Mouse (Mus musculus) kidney, embryonic 14.5 days (tissue): Measurements from ENCODE around the gene Mdga1. TPM values are rescaled to one million over a fixed set of nuclear protein-coding genes. Genes with fewer than 3 reads are reported as not detected.
A peak's percentile ranks its signal among the peaks of the same experiment; 100 is the strongest.

ENCODE experiments used
- ATAC-seq: fragments of 200-750 bp; cut with Nextera tagmentation; 2 replicates; pipeline ENCODE4 v1.8.0; 2017; ENCODE audit warnings: moderate number of reproducible peaks, mild to moderate bottlenecking, moderate TSS enrichment, moderate library complexity; ENCODE audit not compliant: low FRiP score, low TSS enrichment
- H3K27ac ChIP-seq: fragments of 300-500 bp; sonication (generic); 2 replicates; pipeline ENCODE4 v1.5.1; 2014; ENCODE audit warnings: low read depth, mild to moderate bottlenecking, low read length, moderate library complexity, mixed read lengths
- H3K27me3 ChIP-seq: fragments of 300-500 bp; sonication (generic); 2 replicates; pipeline ENCODE4 v1.6.1; 2014; ENCODE audit warnings: mild to moderate bottlenecking, low read length; ENCODE audit not compliant: control insufficient read depth, insufficient read depth
- H3K36me3 ChIP-seq: fragments of 300-500 bp; sonication (generic); 2 replicates; pipeline ENCODE4 v1.6.1; 2014; ENCODE audit warnings: low read length, mixed read lengths; ENCODE audit not compliant: control insufficient read depth, insufficient read depth
- H3K4me1 ChIP-seq: fragments of 300-500 bp; sonication (generic); 2 replicates; pipeline ENCODE4 v1.6.1; 2014; ENCODE audit warnings: low read length, mixed read lengths; ENCODE audit not compliant: control insufficient read depth, insufficient read depth
- H3K4me2 ChIP-seq: fragments of 300-500 bp; sonication (generic); replicated peaks from 2 replicates; pipeline ENCODE4 v1.6.1; 2014; ENCODE audit warnings: low read depth, mild to moderate bottlenecking, low read length
- H3K4me3 ChIP-seq: fragments of 300-500 bp; sonication (generic); 2 replicates; pipeline ENCODE4 v1.5.1; 2014; ENCODE audit warnings: mild to moderate bottlenecking, low read length
- H3K9ac ChIP-seq: fragments of 300-500 bp; sonication (generic); 2 replicates; pipeline ENCODE4 v1.6.1; 2014; ENCODE audit warnings: low read depth, mild to moderate bottlenecking, low read length, moderate library complexity
- H3K9me3 ChIP-seq: fragments of 300-500 bp; sonication (generic); 2 replicates; pipeline ENCODE4 v1.6.1; 2016; ENCODE audit warnings: low read length; ENCODE audit not compliant: control insufficient read depth
- WGBS: fragments of 180-500 bp; shearing (Covaris S2); extraction: QIAGEN DNeasy Blood & Tissue Kit; methylation state at CpG from one replicate; pipeline ENCODE4 v1.1.7; 2014; 5-methylcytosine and 5-hydroxymethylcytosine counted together
- polyA plus RNA-seq: library from polyadenylated mRNA; unstranded; fragments of >200 nt; fragmentation: Nextera tagmentation; extraction: Ambion mirVana; gene quantifications from 2 replicates; pipeline ENCODE4 v1.2.1, GENCODE M21; 2014

The Mdga1 gene
- polyA plus RNA-seq, 1 experiment from 2014 or later, result 1.6 TPM

DNA sequence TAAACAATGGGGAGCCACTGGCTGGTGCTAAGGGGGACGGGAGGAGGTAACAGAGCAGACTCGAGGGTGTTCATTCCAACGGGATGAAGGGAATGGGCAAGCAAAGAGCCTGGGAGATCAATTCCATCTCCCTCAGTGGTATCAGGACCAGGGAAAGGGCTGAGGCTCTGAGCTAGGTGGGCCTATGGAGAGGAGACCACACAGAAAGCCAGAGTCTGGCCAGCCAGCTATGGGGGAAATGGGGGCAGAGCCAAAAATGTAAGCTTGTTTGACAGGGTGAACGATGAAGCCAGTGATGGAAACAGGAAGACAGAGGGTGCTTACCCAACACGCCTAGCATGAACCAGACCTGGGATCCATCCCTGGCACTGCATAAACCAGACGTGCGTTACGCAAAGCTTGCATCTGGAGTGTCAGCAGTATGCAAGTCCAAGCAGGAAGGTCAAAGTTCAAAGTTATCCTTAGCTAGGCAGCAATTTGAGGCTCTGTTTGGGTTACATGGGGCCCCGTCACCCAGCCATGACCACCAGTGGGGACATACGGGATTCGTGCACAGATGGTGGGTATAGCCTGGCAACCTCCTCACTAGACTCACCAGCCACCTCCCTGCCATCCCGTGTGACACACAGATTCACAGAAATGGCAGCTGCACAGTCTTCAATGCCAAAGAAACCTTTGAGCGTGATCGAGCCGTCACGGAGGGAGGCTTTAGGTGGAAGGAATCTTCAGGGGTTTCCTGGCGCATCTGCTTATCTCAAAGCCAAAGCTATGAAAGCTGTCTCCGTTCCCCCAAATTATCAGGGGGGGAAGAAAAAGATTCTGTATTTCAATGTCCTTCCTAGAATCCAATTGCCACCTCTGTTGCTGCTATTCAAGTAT lies 113.9 kb downstream of the Mdga1 start:
- no peaks in the 10 kb centered on the region for H3K9me3 ChIP-seq
- no peak overlapping the region for H3K4me2 ChIP-seq
- H3K36me3 ChIP-seq, result no peaks in the 10 kb centered on the region
- peaks cover 3% of the 10 kb centered on the region; the same call in 1 of the 2 replicates for H3K27me3 ChIP-seq
- WGBS, result 77% methylated on average over 18 of the region's 18 CpGs
- no peaks in the 10 kb centered on the region for H3K4me1 ChIP-seq
- no peak overlapping the region for H3K9ac ChIP-seq
- no peak overlapping the region for H3K27ac ChIP-seq
- H3K4me3 ChIP-seq, result no peak overlapping the region
- no peak for ATAC-seq

- H3K4me1 ChIP-seq, result no peaks in the 10 kb centered on the region
- no peak overlapping the region for H3K4me3 ChIP-seq
- H3K9ac ChIP-seq, result no peak overlapping the region
- H3K4me2 ChIP-seq, result no peak overlapping the region
- H3K27ac ChIP-seq, result no peak overlapping the region
- ATAC-seq, result no peak
- no peaks in the 10 kb centered on the region for H3K36me3 ChIP-seq
- no peaks in the 10 kb centered on the region for H3K9me3 ChIP-seq
- peaks cover 3% of the 10 kb centered on the region; the same call in 1 of the 2 replicates for H3K27me3 ChIP-seq
- WGBS, result 96% methylated on average over 4 of the region's 4 CpGs
Measured at GRCm38 (mm10) chr17:29854835-29855234, 115.1 kb downstream of the Mdga1 start.

- Histone ChIP-seq H3K9ac (no peak overlapping the region), H3K27me3 (peaks cover 3% of the 10 kb centered on the region; the same call in 1 of the 2 replicates), H3K4me2 (no peak overlapping the region), H3K4me1 (no peaks in the 10 kb centered on the region), H3K27ac (no peak overlapping the region), H3K36me3 (no peaks in the 10 kb centered on the region), H3K4me3 (no peak overlapping the region), H3K9me3 (no peaks in the 10 kb centered on the region)
- ATAC-seq, result no peak
- 63% methylated on average over 6 of the region's 6 CpGs for WGBS
Measured at GRCm38 (mm10) chr17:29854388-29854787, 115.5 kb downstream of the Mdga1 start.

- Histone ChIP-seq H3K27ac (no peak overlapping the region), H3K4me2 (no peak overlapping the region), H3K9me3 (no peaks in the 10 kb centered on the region), H3K4me3 (no peak overlapping the region), H3K4me1 (no peaks in the 10 kb centered on the region), H3K36me3 (no peaks in the 10 kb centered on the region), H3K9ac (no peak overlapping the region), H3K27me3 (peaks cover 3% of the 10 kb centered on the region; the same call in 1 of the 2 replicates)
- ATAC-seq, result no peak
- WGBS, result 61% methylated on average over 8 of the region's 8 CpGs
Measured at GRCm38 (mm10) chr17:29852846-29853486, 116.9 kb downstream of the Mdga1 start.

DNA sequence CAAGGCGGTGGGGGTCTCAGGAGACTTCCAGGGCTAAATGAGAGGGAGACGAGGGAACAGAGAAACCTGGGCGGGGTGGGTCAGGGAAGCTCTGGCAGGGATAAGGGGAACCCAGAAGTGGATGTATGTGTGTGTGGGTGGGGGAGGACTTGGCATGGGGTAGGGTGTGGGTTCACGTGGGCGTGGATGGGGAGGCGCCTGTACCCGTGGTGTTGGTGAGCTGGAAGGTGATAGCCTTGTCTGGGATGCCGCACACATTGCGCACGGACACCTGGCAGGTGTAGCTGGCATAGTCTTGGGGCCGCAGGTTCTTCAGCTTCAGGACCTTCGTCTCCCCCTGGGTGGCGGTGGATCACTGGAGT lies 120.5 kb downstream of the Mdga1 start:
- 82% methylated on average over 13 of the region's 13 CpGs for WGBS
- H3K27ac ChIP-seq, result no peak overlapping the region
- 0 out of 2 replicates have a peak, but pooled peaks have one; percentile 29 for ATAC-seq
- H3K9ac ChIP-seq, result no peak overlapping the region
- no peaks in the 10 kb centered on the region for H3K9me3 ChIP-seq
- H3K27me3 ChIP-seq, result peaks cover 3% of the 10 kb centered on the region; the same call in 1 of the 2 replicates
- no peak overlapping the region for H3K4me3 ChIP-seq
- no peaks in the 10 kb centered on the region for H3K4me1 ChIP-seq
- H3K36me3 ChIP-seq, result no peaks in the 10 kb centered on the region
- H3K4me2 ChIP-seq, result no peak overlapping the region

GRCm38 (mm10) chr17:29848793-29849435 lies 121.0 kb downstream of the Mdga1 start:
- H3K27me3 ChIP-seq, result peaks cover 3% of the 10 kb centered on the region; the same call in 1 of the 2 replicates
- WGBS, result 27% methylated on average over 17 of the region's 17 CpGs
- H3K4me2 ChIP-seq, result no peak overlapping the region
- H3K9me3 ChIP-seq, result no peaks in the 10 kb centered on the region
- 0 out of 2 replicates have a peak, but pooled peaks have one; percentile 41 for ATAC-seq
- H3K4me3 ChIP-seq, result no peak overlapping the region
- no peak overlapping the region for H3K9ac ChIP-seq
- no peaks in the 10 kb centered on the region for H3K4me1 ChIP-seq
- no peak overlapping the region for H3K27ac ChIP-seq
- H3K36me3 ChIP-seq, result no peaks in the 10 kb centered on the region

DNA sequence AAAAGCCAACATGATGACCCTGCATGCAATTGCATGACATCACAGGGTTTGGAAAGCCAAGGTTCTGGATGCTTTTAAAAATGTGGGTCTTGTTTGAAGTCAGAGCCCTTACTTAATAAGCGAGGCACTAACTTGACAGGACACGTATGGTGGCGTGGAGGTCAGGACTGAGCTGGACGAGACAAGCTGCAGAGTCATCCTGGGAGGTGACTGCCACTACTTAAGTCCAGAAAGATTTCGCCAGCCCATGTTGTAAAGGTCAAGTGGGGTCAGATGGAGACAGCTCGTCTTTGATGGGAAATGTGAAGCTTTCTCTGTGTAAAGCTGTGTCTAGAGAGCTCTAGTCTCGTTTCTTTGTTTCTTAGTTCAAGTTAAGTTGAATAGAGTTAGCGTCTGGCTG lies 122.6 kb downstream of the Mdga1 start:
- Histone ChIP-seq H3K27me3 (peaks cover 4% of the 10 kb centered on the region; the same call in 1 of the 2 replicates), H3K4me3 (no peak overlapping the region), H3K4me1 (0 out of 2 replicates have a peak, but pooled peaks cover 5% of the 10 kb centered on the region), H3K27ac (no peak overlapping the region), H3K4me2 (no peak overlapping the region), H3K9ac (no peak overlapping the region), H3K36me3 (no peaks in the 10 kb centered on the region), H3K9me3 (no peaks in the 10 kb centered on the region)
- 60% methylated on average over 8 of the region's 8 CpGs for WGBS
- ATAC-seq, result no peak

GRCm38 (mm10) chr17:29846284-29846683 lies 123.6 kb downstream of the Mdga1 start:
- Histone ChIP-seq H3K9ac (no peak overlapping the region), H3K27ac (no peak overlapping the region), H3K4me1 (0 out of 2 replicates have a peak, but pooled peaks cover 7% of the 10 kb centered on the region), H3K4me3 (no peak overlapping the region), H3K27me3 (peaks cover 4% of the 10 kb centered on the region; the same call in 1 of the 2 replicates), H3K36me3 (no peaks in the 10 kb centered on the region), H3K4me2 (no peak overlapping the region), H3K9me3 (no peaks in the 10 kb centered on the region)
- no peak for ATAC-seq
- WGBS, result 58% methylated on average over 15 of the region's 15 CpGs
